Mouse (Mus musculus): Measurements from ENCODE around the gene Gm7247. TPM values are rescaled to one million over a fixed set of nuclear protein-coding genes. Genes with fewer than 3 reads are reported as not detected.

Gm7247 gene
- polyA plus RNA-seq (2014; fragmentation: Illumina TruSeq; extraction: RNeasy Lipid Tissue Mini Kit (QIAGEN cat#74804); ENCODE audit: low read depth, low replicate concordance): not detected

DNA sequence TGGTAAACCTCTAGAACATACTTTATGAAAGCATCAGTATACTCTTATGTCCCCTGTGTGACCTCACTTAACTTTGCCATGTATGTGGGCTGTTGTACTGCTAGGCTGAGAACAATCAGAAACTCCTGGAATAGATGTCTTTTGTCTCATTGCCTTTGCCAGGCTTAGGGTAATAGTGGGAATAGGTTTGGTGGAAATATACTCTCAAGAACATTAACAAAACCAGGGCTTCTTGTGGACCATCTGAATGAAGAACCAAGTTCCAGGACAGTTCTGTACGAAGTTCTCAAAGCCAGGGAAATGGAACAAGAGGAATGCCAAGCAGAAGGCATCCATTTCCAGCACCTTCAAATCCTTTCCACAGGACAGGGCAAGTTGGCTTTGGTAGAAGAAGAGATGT is at the start of gene Gm7247:
Gene Gm7247 (plus strand): TSS at position 301 of the 400 bp plus-strand sequence.

DNA sequence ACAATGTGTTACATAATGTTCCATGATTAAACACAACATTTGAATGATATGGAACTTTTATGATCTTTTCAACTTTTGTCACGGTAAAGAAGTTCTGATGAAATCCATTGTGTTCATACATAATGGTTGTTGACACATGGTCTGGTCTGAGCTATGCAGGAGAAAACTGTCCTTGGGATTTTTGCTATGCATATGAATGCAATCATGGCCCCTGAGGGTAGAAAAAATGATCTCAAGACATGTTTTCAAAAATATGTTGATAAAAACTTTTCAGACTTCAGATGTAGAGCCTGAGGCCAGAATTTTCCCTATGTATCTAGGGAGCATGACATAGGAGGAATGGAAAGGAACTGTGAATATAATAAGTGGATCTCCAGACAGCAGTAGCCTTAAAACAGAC is 49.0 kb downstream of the Gm7247 start, which contains the start of gene Vmn2r88:
Gene Vmn2r88 (plus strand): TSS at position 301 of the 400 bp plus-strand sequence.

DNA sequence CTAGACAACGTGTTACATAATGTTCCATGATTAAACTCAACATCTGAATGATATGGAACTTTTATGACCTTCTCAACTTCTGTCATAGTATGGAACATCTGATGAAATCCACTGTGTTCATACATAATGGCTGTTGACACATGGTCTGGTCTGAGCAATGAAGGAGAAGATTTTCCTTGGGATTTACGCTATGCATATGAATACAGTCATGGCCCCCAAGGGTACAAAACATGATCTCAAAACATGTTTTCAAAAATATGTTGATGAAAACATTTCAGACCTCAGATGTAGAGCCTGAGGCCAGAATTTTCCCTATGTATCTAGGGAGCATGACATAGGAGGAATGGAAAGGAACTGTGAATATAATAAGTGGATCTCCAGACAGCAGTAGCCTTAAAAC is 90.0 kb downstream of the Gm7247 start, which contains the start of gene Vmn2r89:
Gene Vmn2r89 (plus strand): TSS at position 301 of the 400 bp plus-strand sequence.

GRCm38 (mm10) chr14:51552490-51552889 is 190.9 kb downstream of the Gm7247 start, which contains the start of gene Gm5622:
TSS of gene Gm5622 (plus strand) at chr14:51552790.

GRCm38 (mm10) chr14:51573963-51574362 is 212.4 kb downstream of the Gm7247 start, which contains the start of gene Gm17175:
TSS of gene Gm17175 (minus strand) at chr14:51574063.

DNA sequence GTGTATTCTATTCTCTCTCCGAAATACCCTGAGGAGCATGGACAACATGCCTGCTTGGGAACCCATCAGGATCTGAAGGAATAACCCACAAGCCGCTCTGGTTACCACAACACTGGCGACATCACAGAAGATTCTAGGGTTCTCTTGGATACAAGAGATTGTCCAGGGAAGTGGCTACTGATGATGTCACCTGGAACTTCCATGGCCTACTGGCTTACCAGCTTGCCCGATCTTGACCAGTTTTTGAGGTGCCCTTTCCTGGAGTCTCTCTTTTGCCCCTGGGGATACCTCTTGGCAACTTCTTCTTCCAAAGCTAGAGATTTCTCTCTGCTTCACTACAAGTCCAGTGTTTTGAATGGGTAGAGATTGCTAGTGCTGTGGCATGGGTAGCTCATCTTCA is 230.5 kb downstream of the Gm7247 start, which contains the start of gene Gm17174:
Gene Gm17174 (minus strand): TSS at position 101 of the 400 bp plus-strand sequence.

DNA sequence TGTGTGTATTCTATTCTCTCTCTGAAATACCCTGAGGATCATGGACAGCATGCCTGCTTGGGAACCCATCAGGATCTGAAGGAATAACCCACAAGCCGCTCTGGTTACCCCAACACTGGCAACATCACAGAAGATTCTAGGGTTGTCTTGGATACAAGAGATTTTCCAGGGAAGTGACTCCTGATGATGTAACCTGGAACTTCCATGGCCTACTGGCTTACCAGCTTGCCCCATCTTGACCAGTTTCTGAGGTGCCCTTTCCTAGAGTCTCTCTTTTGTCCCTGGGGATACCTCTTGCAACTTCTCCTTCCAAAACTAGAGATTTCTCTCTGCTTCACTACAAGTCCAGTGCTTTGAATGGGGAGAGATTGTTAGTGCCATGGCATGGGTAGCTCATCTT is 249.7 kb downstream of the Gm7247 start, which contains the start of gene Gm17078:
Gene Gm17078 (minus strand): TSS at position 101 of the 400 bp plus-strand sequence.

Other genes with a start within 250 kb of the Gm7247 start
- gene Eddm3b, start 247.3 kb upstream of the Gm7247 start, polyA plus RNA-seq (2014; fragmentation: Illumina TruSeq; extraction: RNeasy Lipid Tissue Mini Kit (QIAGEN cat#74804); ENCODE audit: low read depth, low replicate concordance): 4.6 TPM
- gene Rnase6, start 237.8 kb upstream of the Gm7247 start, polyA plus RNA-seq (2014; fragmentation: Illumina TruSeq; extraction: RNeasy Lipid Tissue Mini Kit (QIAGEN cat#74804); ENCODE audit: low read depth, low replicate concordance): 4.2 TPM
- not detected for gene Rnase1, start 215.0 kb upstream of the Gm7247 start, polyA plus RNA-seq (2014; fragmentation: Illumina TruSeq; extraction: RNeasy Lipid Tissue Mini Kit (QIAGEN cat#74804); ENCODE audit: low read depth, low replicate concordance)
- not detected for gene Rnase2b, start 199.5 kb upstream of the Gm7247 start, polyA plus RNA-seq (2014; fragmentation: Illumina TruSeq; extraction: RNeasy Lipid Tissue Mini Kit (QIAGEN cat#74804); ENCODE audit: low read depth, low replicate concordance)
- gene Ang2, start 162.6 kb upstream of the Gm7247 start, polyA plus RNA-seq (2014; fragmentation: Illumina TruSeq; extraction: RNeasy Lipid Tissue Mini Kit (QIAGEN cat#74804); ENCODE audit: low read depth, low replicate concordance): not detected
- not detected for gene Ear14, start 158.4 kb upstream of the Gm7247 start, polyA plus RNA-seq (2014; fragmentation: Illumina TruSeq; extraction: RNeasy Lipid Tissue Mini Kit (QIAGEN cat#74804); ENCODE audit: low read depth, low replicate concordance)
- not detected for gene Rnase2a, start 105.6 kb upstream of the Gm7247 start, polyA plus RNA-seq (2014; fragmentation: Illumina TruSeq; extraction: RNeasy Lipid Tissue Mini Kit (QIAGEN cat#74804); ENCODE audit: low read depth, low replicate concordance)
- gene Vmn2r88, start 49.1 kb downstream of the Gm7247 start, polyA plus RNA-seq (2014; fragmentation: Illumina TruSeq; extraction: RNeasy Lipid Tissue Mini Kit (QIAGEN cat#74804); ENCODE audit: low read depth, low replicate concordance): not detected
- not detected for gene Vmn2r89, start 90.1 kb downstream of the Gm7247 start, polyA plus RNA-seq (2014; fragmentation: Illumina TruSeq; extraction: RNeasy Lipid Tissue Mini Kit (QIAGEN cat#74804); ENCODE audit: low read depth, low replicate concordance)
- not detected for gene Gm5622, start 191.0 kb downstream of the Gm7247 start, polyA plus RNA-seq (2014; fragmentation: Illumina TruSeq; extraction: RNeasy Lipid Tissue Mini Kit (QIAGEN cat#74804); ENCODE audit: low read depth, low replicate concordance)
- not detected for gene Gm17175, start 212.3 kb downstream of the Gm7247 start, polyA plus RNA-seq (2014; fragmentation: Illumina TruSeq; extraction: RNeasy Lipid Tissue Mini Kit (QIAGEN cat#74804); ENCODE audit: low read depth, low replicate concordance)
- not detected for gene Gm17174, start 230.4 kb downstream of the Gm7247 start, polyA plus RNA-seq (2014; fragmentation: Illumina TruSeq; extraction: RNeasy Lipid Tissue Mini Kit (QIAGEN cat#74804); ENCODE audit: low read depth, low replicate concordance)
- gene Gm17078, start 249.6 kb downstream of the Gm7247 start, polyA plus RNA-seq (2014; fragmentation: Illumina TruSeq; extraction: RNeasy Lipid Tissue Mini Kit (QIAGEN cat#74804); ENCODE audit: low read depth, low replicate concordance): not detected

Measured in kidney, adult 10 weeks (tissue).